Mouse (Mus musculus): Measurements from ENCODE around the gene Cyp27b1.

Cyp27b1 gene

GRCm38 (mm10) chr10:127092742-127093141, 44.7 kb downstream of the Cyp27b1 start:
- peak in 1 of 2 experiments; percentile 8 for DNase-seq

- peak in 1 of 2 experiments; percentile 9 for DNase-seq
Measured at GRCm38 (mm10) chr10:127094382-127094802, 46.3 kb downstream of the Cyp27b1 start.

- peak in 1 of 2 experiments; percentile 16 for DNase-seq
Measured at GRCm38 (mm10) chr10:127098514-127098913, 50.5 kb downstream of the Cyp27b1 start.

- peak in 1 of 2 experiments; percentile 6 for DNase-seq
Measured at GRCm38 (mm10) chr10:127099191-127099590, 51.1 kb downstream of the Cyp27b1 start.

GRCm38 (mm10) chr10:127099868-127100267, 51.8 kb downstream of the Cyp27b1 start:
- peak in 1 of 2 experiments; percentile 12 for DNase-seq

GRCm38 (mm10) chr10:127100414-127100813, 52.4 kb downstream of the Cyp27b1 start:
- DNase-seq = peak in 1 of 2 experiments; percentile 5

- DNase-seq = no peak
Measured at GRCm38 (mm10) chr10:127101151-127101550, 53.1 kb downstream of the Cyp27b1 start.
